Mouse (Mus musculus) midbrain, embryonic 10.5 days (tissue): ENCODE results near the gene Hs3st4. TPM values are rescaled to one million over a fixed set of nuclear protein-coding genes. Genes with fewer than 3 reads are reported as not detected.
A peak's percentile ranks its signal among the peaks of the same experiment; 100 is the strongest.

Experiments used
- DNase-seq: peaks from one replicate; pipeline ENCODE4 v3.0.0-alpha.2; 2017; ENCODE audit warnings: low spot score
- H3K27ac ChIP-seq: fragments of 300-500 bp; sonication (generic); replicated peaks from 2 replicates; pipeline ENCODE4 v1.5.1; 2016; ENCODE audit warnings: mild to moderate bottlenecking
- H3K27me3 ChIP-seq: fragments of 300-500 bp; sonication (generic); 2 replicates; pipeline ENCODE4 v1.6.1; 2016; ENCODE audit warnings: low read depth, mild to moderate bottlenecking; ENCODE audit not compliant: poor library complexity, severe bottlenecking
- H3K36me3 ChIP-seq: fragments of 300-500 bp; sonication (generic); 2 replicates; pipeline ENCODE4 v1.6.1; 2016; ENCODE audit warnings: mild to moderate bottlenecking, moderate library complexity
- H3K4me1 ChIP-seq: fragments of 300-500 bp; sonication (generic); 2 replicates; pipeline ENCODE4 v1.6.1; 2016
- H3K4me3 ChIP-seq: fragments of 300-500 bp; sonication (generic); 2 replicates; pipeline ENCODE4 v1.5.1; 2016; ENCODE audit warnings: mild to moderate bottlenecking, moderate library complexity
- H3K9me3 ChIP-seq: fragments of 300-500 bp; sonication (generic); replicated peaks from 2 replicates; pipeline ENCODE4 v1.6.1; 2016; ENCODE audit warnings: mild to moderate bottlenecking
- WGBS: fragments of 180-500 bp; shearing (Covaris S2); methylation state at CpG from one replicate; pipeline ENCODE4 v1.1.7; 2016; 5-methylcytosine and 5-hydroxymethylcytosine counted together
- polyA plus RNA-seq: library from polyadenylated mRNA; unstranded; fragments of >200 nt; fragmentation: Nextera tagmentation; extraction: Ambion mirVana; gene quantifications from 2 replicates; pipeline ENCODE4 v1.2.1, GENCODE M21; 2016

Hs3st4 gene
- polyA plus RNA-seq, 1 experiment from 2014 or later = 0.10 TPM

DNA sequence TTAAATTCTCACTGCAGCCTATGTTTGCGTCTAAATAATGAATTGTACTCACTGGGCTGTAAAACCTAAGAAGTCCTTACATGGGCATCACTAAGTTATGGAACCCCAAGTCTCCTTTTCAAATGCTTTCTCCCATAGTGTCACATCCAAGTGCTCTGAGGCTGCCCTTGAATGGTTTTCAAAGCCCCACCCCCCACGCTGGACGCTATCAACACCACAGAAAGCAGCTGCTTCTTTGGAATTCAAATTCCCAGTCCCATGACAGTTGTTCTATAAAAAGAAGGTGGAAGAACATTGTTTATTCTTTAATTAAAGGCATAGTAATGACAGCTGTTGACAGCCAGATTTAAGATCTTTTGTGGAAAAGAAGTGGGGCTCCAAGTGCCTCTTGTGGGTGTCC is 275.8 kb downstream of the Hs3st4 start:
- WGBS = 81% methylated on average over 3 of the region's 3 CpGs
- no peak overlapping the region for H3K4me3 ChIP-seq
- H3K27me3 ChIP-seq = no peaks in the 10 kb centered on the region
- H3K9me3 ChIP-seq = no peaks in the 10 kb centered on the region
- no peaks in the 10 kb centered on the region for H3K36me3 ChIP-seq
- H3K27ac ChIP-seq = no peak overlapping the region
- H3K4me1 ChIP-seq = peaks cover 10% of the 10 kb centered on the region
- no peak for DNase-seq

GRCm38 (mm10) chr7:124270734-124271133 is 288.1 kb downstream of the Hs3st4 start:
- Histone ChIP-seq H3K4me3 (no peak overlapping the region), H3K4me1 (no peaks in the 10 kb centered on the region), H3K27ac (no peak overlapping the region), H3K27me3 (no peaks in the 10 kb centered on the region), H3K9me3 (no peaks in the 10 kb centered on the region), H3K36me3 (no peaks in the 10 kb centered on the region)
- no peak for DNase-seq

- no peaks in the 10 kb centered on the region for H3K36me3 ChIP-seq
- 86% methylated on average over 6 of the region's 6 CpGs for WGBS
- H3K27ac ChIP-seq = no peak overlapping the region
- no peaks in the 10 kb centered on the region for H3K27me3 ChIP-seq
- no peak overlapping the region for H3K4me3 ChIP-seq
- no peaks in the 10 kb centered on the region for H3K9me3 ChIP-seq
- no peaks in the 10 kb centered on the region for H3K4me1 ChIP-seq
- no peak for DNase-seq
Measured at GRCm38 (mm10) chr7:124289873-124290272, 307.2 kb downstream of the Hs3st4 start.

GRCm38 (mm10) chr7:124319451-124319850 is 336.8 kb downstream of the Hs3st4 start:
- 86% methylated on average over 4 of the region's 4 CpGs for WGBS
- no peak for DNase-seq
- no peak overlapping the region for H3K4me3 ChIP-seq
- H3K4me1 ChIP-seq = no peaks in the 10 kb centered on the region
- H3K36me3 ChIP-seq = no peaks in the 10 kb centered on the region
- no peaks in the 10 kb centered on the region for H3K9me3 ChIP-seq
- no peaks in the 10 kb centered on the region for H3K27me3 ChIP-seq
- no peak overlapping the region for H3K27ac ChIP-seq

DNA sequence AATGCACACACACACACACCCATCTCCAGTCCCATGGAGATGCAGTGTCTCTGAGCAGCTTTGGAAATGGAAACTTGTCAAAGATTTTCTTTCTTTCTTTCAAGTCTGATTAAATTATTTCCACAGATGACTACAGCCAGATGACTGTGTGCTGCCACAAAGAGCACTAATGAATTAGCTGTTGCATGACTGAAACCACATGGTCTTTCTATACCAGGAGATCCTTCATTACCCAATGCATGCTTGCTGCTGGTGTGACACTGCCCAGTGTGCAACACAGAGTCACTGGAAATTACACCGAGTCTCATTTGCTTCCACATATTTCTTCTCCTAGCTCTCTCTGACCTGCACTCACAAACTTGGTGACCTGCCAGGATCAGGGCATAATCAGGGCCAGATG is 353.0 kb downstream of the Hs3st4 start:
- DNase-seq = no peak
- WGBS = 84% methylated on average over 1 of the region's 1 CpGs
- H3K27ac ChIP-seq = no peak overlapping the region
- H3K9me3 ChIP-seq = no peaks in the 10 kb centered on the region
- H3K27me3 ChIP-seq = no peaks in the 10 kb centered on the region
- H3K4me1 ChIP-seq = peaks cover 3% of the 10 kb centered on the region; the same call in 1 of the 2 replicates
- H3K4me3 ChIP-seq = no peak overlapping the region
- H3K36me3 ChIP-seq = no peaks in the 10 kb centered on the region

GRCm38 (mm10) chr7:124341510-124341909 is 358.8 kb downstream of the Hs3st4 start:
- Histone ChIP-seq H3K9me3 (no peaks in the 10 kb centered on the region), H3K36me3 (no peaks in the 10 kb centered on the region), H3K4me1 (peaks cover 3% of the 10 kb centered on the region; the same call in 1 of the 2 replicates), H3K27me3 (no peaks in the 10 kb centered on the region), H3K4me3 (no peak overlapping the region), H3K27ac (no peak overlapping the region)
- DNase-seq = no peak
- WGBS = 82% methylated on average over 3 of the region's 3 CpGs

DNA sequence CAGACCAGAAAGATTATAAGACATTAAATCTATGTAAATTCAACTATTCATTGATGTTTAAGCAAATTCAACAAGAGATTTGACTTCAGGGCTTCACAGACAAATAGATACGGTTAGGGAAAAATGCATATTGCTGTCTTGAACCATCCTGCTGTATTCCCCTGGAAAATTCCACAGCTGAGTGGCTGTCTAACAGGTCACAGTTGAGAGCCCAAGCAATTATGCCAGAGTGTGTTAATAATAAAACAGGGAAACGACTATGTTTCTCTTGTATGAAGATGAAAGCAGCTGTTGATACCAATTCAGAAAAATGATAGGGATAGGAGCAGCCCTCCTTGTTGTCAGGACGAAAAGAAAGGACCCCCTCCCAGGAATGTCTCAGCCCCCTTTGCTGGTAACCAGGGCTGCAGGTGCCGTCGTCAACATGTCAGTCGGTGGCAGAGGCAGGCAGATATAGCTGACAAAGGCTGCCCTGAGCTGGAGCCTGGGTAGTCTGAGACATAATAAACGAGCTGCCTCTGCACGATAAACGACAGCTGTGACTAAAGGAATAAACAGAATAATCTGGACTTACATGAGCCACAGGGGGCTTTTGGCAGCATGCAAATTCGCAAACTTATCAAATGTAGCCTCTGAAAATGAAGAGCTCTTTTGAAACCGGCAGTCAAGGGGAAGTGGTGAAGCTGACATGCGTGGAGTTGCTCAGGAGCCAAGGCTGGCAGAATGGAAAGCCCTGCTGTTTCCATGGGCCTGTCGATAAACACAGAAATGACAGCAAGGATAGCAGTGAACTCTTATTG is 364.7 kb downstream of the Hs3st4 start:
- H3K27me3 ChIP-seq = no peaks in the 10 kb centered on the region
- no peak overlapping the region for H3K4me3 ChIP-seq
- H3K4me1 ChIP-seq = peaks cover 11% of the 10 kb centered on the region
- H3K27ac ChIP-seq = peak overlapping the region; percentile 13; the same call in 1 of the 2 replicates
- H3K9me3 ChIP-seq = no peaks in the 10 kb centered on the region
- 59% methylated on average over 13 of the region's 13 CpGs for WGBS
- peak; percentile 12 for DNase-seq
- no peaks in the 10 kb centered on the region for H3K36me3 ChIP-seq

- H3K27ac ChIP-seq = no peak overlapping the region
Measured at GRCm38 (mm10) chr7:124354035-124354434, 371.4 kb downstream of the Hs3st4 start.

GRCm38 (mm10) chr7:124358068-124358467 is 375.4 kb downstream of the Hs3st4 start:
- Histone ChIP-seq H3K4me1 (no peaks in the 10 kb centered on the region), H3K4me3 (no peak overlapping the region)
- no peak for DNase-seq

More at GRCm38 (mm10) chr7:124354035-124354434, 371.4 kb downstream of the Hs3st4 start:
- Histone ChIP-seq H3K4me3 (no peak overlapping the region), H3K27me3 (no peaks in the 10 kb centered on the region), H3K4me1 (0 out of 2 replicates have a peak, but pooled peaks cover 4% of the 10 kb centered on the region), H3K36me3 (no peaks in the 10 kb centered on the region), H3K9me3 (no peaks in the 10 kb centered on the region)
- 95% methylated on average over 4 of the region's 4 CpGs for WGBS
- no peak for DNase-seq

DNA sequence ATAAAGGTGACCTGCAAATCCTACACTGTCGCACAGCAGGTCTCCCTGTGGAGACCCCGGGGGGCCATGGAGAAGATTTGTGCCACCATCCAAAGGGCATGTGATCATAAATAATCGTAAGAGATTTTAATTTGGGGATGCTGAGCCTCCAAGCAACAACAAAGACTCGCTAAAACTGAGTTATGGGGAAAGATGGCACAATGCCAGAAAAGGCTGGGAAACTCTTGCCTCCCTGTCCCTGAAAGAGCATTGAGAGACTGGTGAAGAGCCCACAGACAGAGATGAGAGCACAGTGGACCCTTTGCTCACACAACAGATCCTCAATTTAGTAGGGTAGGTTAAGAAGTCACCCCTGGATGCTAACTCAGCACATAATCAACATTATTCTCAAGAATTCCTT is 377.2 kb downstream of the Hs3st4 start:
- Histone ChIP-seq H3K9me3 (no peaks in the 10 kb centered on the region), H3K4me3 (no peak overlapping the region), H3K27ac (no peak overlapping the region), H3K36me3 (no peaks in the 10 kb centered on the region), H3K27me3 (no peaks in the 10 kb centered on the region), H3K4me1 (no peaks in the 10 kb centered on the region)
- WGBS = 88% methylated on average over 4 of the region's 4 CpGs
- DNase-seq = no peak

More at GRCm38 (mm10) chr7:124358068-124358467, 375.4 kb downstream of the Hs3st4 start:
- Histone ChIP-seq H3K9me3 (no peaks in the 10 kb centered on the region), H3K27me3 (no peaks in the 10 kb centered on the region), H3K36me3 (no peaks in the 10 kb centered on the region), H3K27ac (no peak overlapping the region)
- WGBS = 93% methylated on average over 3 of the region's 3 CpGs

DNA sequence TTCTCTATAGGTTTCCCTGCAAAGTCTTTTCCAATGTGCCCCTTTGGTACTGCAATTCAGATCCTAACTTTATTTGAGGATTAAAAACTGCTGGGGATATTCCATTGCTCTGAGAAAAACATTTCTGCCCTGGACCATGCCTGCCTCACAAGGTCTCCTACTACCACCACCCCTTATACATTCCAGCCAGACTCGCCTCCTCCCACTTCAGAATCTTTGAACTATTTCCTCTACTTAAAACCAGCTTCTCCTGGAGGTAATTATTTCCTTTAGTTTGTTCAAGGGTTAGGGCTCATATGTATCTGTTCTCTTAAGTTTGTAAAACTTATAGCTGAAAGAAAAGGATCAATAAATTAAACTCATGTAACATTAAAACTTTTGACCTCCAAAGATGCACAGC is 389.6 kb downstream of the Hs3st4 start:
- WGBS = 83% methylated on average over 1 of the region's 1 CpGs
- DNase-seq = no peak
- Histone ChIP-seq H3K9me3 (no peaks in the 10 kb centered on the region), H3K4me3 (no peak overlapping the region), H3K36me3 (no peaks in the 10 kb centered on the region), H3K27ac (no peak overlapping the region), H3K4me1 (no peaks in the 10 kb centered on the region), H3K27me3 (no peaks in the 10 kb centered on the region)

- Histone ChIP-seq H3K27ac (no peak overlapping the region), H3K4me3 (no peak overlapping the region), H3K36me3 (no peaks in the 10 kb centered on the region), H3K4me1 (no peaks in the 10 kb centered on the region), H3K27me3 (no peaks in the 10 kb centered on the region), H3K9me3 (no peaks in the 10 kb centered on the region)
- DNase-seq = no peak
- 92% methylated on average over 2 of the region's 2 CpGs for WGBS
Measured at GRCm38 (mm10) chr7:124372697-124373096, 390.0 kb downstream of the Hs3st4 start.

- DNase-seq = no peak
- no peaks in the 10 kb centered on the region for H3K4me1 ChIP-seq
- no peaks in the 10 kb centered on the region for H3K36me3 ChIP-seq
- WGBS = 35% methylated on average over 4 of the region's 4 CpGs
- H3K27ac ChIP-seq = no peak overlapping the region
- H3K9me3 ChIP-seq = no peaks in the 10 kb centered on the region
- H3K4me3 ChIP-seq = no peak overlapping the region
- no peaks in the 10 kb centered on the region for H3K27me3 ChIP-seq
Measured at GRCm38 (mm10) chr7:124383489-124383888, 400.8 kb downstream of the Hs3st4 start.
